Mouse (Mus musculus) liver, embryonic 11.5 days (tissue): ENCODE results near the gene Dlg2. TPM values are rescaled to one million over a fixed set of nuclear protein-coding genes. Genes with fewer than 3 reads are reported as not detected.

Experiments
- ATAC-seq: fragments of 200-750 bp; cut with Nextera tagmentation; replicated peaks from 2 replicates; pipeline ENCODE4 v1.8.0; 2017; ENCODE audit warnings: moderate number of reproducible peaks, mild to moderate bottlenecking, moderate TSS enrichment, moderate library complexity; ENCODE audit not compliant: low FRiP score
- DNase-seq: peaks from one replicate; pipeline ENCODE4 v3.0.0-alpha.2; 2017; ENCODE audit warnings: low spot score
- H3K27ac ChIP-seq: fragments of 300-500 bp; sonication (generic); 2 replicates; pipeline ENCODE4 v1.5.1; 2014; ENCODE audit warnings: mild to moderate bottlenecking, low read depth, low read length, control low read depth
- H3K27me3 ChIP-seq: fragments of 300-500 bp; sonication (generic); replicated peaks from 2 replicates; pipeline ENCODE4 v1.6.1; 2014; ENCODE audit warnings: low read length, mixed read lengths; ENCODE audit not compliant: control insufficient read depth, insufficient read depth
- H3K36me3 ChIP-seq: fragments of 300-500 bp; sonication (generic); 2 replicates; pipeline ENCODE4 v1.6.1; 2014; ENCODE audit warnings: mild to moderate bottlenecking, low read length, moderate library complexity, mixed read lengths; ENCODE audit not compliant: control insufficient read depth, insufficient read depth
- H3K4me1 ChIP-seq: fragments of 300-500 bp; sonication (generic); replicated peaks from 2 replicates; pipeline ENCODE4 v1.6.1; 2014; ENCODE audit warnings: low read length, mixed read lengths; ENCODE audit not compliant: control insufficient read depth, insufficient read depth
- H3K4me2 ChIP-seq: fragments of 300-500 bp; sonication (generic); 2 replicates; pipeline ENCODE4 v1.6.1; 2014; ENCODE audit warnings: mild to moderate bottlenecking, control low read depth, moderate library complexity
- H3K4me3 ChIP-seq: fragments of 300-500 bp; sonication (generic); 2 replicates; pipeline ENCODE4 v1.5.1; 2014; ENCODE audit warnings: low read depth, low read length, control low read depth
- H3K9ac ChIP-seq: fragments of 300-500 bp; sonication (generic); 2 replicates; pipeline ENCODE4 v1.6.1; 2014; ENCODE audit warnings: low read depth, low read length, control low read depth
- H3K9me3 ChIP-seq: fragments of 300-500 bp; sonication (generic); 2 replicates; pipeline ENCODE4 v1.6.1; 2016; ENCODE audit warnings: low read length, inconsistent platforms, mixed read lengths; ENCODE audit not compliant: control insufficient read depth
- WGBS: fragments of 180-500 bp; shearing (Covaris S2); extraction: QIAGEN DNeasy Blood & Tissue Kit; methylation state at CpG from one replicate; pipeline ENCODE4 v1.1.7; 2014; 5-methylcytosine and 5-hydroxymethylcytosine counted together
- polyA plus RNA-seq: library from polyadenylated mRNA; unstranded; fragments of >200 nt; fragmentation: Nextera tagmentation; extraction: Ambion mirVana; gene quantifications from 2 replicates; pipeline ENCODE4 v1.2.1, GENCODE M21; 2014

Dlg2 gene
- polyA plus RNA-seq, 1 experiment from 2014 or later = 0.96 TPM

DNA sequence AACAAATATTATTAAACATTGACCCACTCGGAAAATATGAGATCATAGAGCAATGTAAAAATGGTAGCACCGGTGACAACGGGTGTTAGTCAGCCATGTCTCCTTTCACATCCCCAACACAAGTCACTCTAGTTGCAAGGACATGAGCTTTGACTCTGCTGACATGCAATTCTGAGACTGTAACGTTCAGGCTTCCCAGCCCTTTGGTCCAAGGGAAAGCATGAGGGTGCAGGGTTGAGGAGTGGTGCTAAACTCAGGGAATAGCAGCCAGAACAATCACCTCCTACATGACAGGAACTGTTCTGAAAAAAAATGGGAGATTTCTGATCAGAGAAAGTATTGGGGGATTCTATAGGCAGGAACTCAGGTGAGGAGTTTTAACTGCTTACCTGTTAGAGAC, 1781.7 kb downstream of the Dlg2 start:
- no peak for ATAC-seq
- Histone ChIP-seq H3K9ac (no peak overlapping the region), H3K27ac (no peak overlapping the region), H3K4me2 (no peak overlapping the region), H3K9me3 (no peaks in the 10 kb centered on the region), H3K4me1 (no peaks in the 10 kb centered on the region), H3K27me3 (no peaks in the 10 kb centered on the region), H3K36me3 (no peaks in the 10 kb centered on the region), H3K4me3 (no peak overlapping the region)
- DNase-seq = no peak
- 79% methylated on average over 4 of the region's 4 CpGs for WGBS

DNA sequence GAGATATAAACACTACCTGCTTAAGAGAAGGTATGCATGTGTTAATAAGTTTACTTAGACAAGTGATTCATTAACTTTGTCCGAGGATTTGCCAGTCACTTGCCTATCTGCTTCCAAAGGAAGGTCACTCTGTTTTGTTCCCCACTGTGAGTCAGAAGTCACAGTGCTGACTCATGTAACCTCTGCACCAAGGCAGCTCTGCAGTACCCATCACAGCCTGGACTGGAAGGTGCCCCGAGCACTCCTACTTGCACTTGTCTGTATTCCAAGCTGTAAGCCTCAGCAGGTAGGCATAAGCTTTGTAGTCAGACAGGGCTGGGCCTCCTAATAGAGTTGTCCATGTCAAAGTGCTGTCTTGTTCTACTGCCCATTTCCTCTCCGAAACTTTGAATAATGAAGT, 1782.2 kb downstream of the Dlg2 start:
- no peak for DNase-seq
- no peak overlapping the region for H3K4me2 ChIP-seq
- H3K27ac ChIP-seq = no peak overlapping the region
- WGBS = 64% methylated on average over 3 of the region's 3 CpGs
- no peaks in the 10 kb centered on the region for H3K4me1 ChIP-seq
- no peaks in the 10 kb centered on the region for H3K36me3 ChIP-seq
- H3K9me3 ChIP-seq = no peaks in the 10 kb centered on the region
- H3K9ac ChIP-seq = no peak overlapping the region
- H3K4me3 ChIP-seq = no peak overlapping the region
- ATAC-seq = no peak
- no peaks in the 10 kb centered on the region for H3K27me3 ChIP-seq

DNA sequence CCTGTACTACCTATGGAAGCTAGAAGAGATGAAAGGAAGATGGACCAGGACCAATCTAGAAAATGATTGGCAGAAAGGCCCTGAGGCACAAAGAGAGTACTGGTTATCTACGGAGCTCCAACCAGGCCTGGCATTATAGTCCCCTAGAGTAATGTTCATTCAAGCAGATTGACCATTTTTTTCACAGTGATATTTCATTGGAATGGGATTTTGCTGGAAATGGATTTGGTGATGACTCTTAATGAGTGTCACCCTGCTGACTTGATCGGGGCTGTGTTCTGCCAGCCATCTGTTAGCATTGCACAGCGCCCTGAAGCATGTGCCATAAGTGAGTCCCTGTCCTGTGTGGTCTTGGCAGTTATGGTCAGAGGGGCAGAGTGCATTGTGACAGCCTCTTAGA, 1787.9 kb downstream of the Dlg2 start:
- no peak for DNase-seq
- WGBS = 85% methylated on average over 3 of the region's 3 CpGs

DNA sequence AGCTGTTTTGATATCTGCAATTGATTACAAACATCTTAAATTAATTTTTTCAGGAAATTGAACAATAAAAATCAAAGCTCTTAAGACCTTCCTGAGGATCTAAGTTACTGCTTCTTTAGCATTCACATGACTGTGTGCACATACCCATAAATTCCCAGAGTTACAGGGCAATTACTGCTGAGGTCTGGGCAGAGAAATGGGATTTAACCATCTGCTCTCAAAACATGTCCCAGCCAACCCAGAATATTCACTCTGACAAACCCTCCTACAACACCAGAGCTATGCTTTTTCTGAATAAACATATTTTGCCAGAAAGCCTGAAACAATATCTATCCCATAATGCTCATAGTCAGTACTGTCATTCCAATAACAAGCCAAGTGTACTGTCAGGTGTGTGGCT, 1788.5 kb downstream of the Dlg2 start:
- Histone ChIP-seq H3K9ac (no peak overlapping the region), H3K27me3 (no peaks in the 10 kb centered on the region), H3K4me1 (no peaks in the 10 kb centered on the region), H3K27ac (no peak overlapping the region), H3K36me3 (no peaks in the 10 kb centered on the region), H3K9me3 (no peaks in the 10 kb centered on the region), H3K4me3 (no peak overlapping the region), H3K4me2 (no peak overlapping the region)
- DNase-seq = no peak
- ATAC-seq = no peak

More for the DNA sequence above, 1787.9 kb downstream of the Dlg2 start:
- H3K4me3 ChIP-seq = no peak overlapping the region
- H3K4me1 ChIP-seq = no peaks in the 10 kb centered on the region
- H3K9ac ChIP-seq = no peak overlapping the region
- H3K36me3 ChIP-seq = no peaks in the 10 kb centered on the region
- ATAC-seq = no peak
- no peak overlapping the region for H3K4me2 ChIP-seq
- H3K27me3 ChIP-seq = no peaks in the 10 kb centered on the region
- H3K27ac ChIP-seq = no peak overlapping the region
- H3K9me3 ChIP-seq = no peaks in the 10 kb centered on the region

DNA sequence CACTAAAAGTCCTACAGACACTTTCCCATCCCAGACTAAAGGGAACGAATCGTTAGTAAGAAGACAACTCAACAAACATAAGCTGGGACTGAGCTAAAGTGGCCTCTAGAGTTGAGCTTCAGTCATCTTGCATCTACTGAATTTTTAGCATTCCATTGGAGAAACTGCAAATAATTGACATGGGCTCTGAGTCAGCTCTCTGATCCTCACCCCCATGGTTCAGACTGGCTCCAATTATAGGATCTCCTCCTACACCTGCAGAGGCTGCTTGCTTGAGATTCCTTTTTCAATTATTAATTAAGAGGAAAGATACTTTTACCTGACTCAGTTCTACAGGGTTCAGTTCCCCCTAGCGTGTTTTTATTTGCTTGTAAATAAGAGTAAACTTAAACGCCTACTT, 1798.9 kb downstream of the Dlg2 start:
- DNase-seq (no peak), ATAC-seq (no peak)
- Histone ChIP-seq H3K9me3 (no peaks in the 10 kb centered on the region), H3K27me3 (no peaks in the 10 kb centered on the region), H3K4me3 (no peak overlapping the region), H3K9ac (no peak overlapping the region), H3K27ac (no peak overlapping the region), H3K36me3 (no peaks in the 10 kb centered on the region), H3K4me2 (no peak overlapping the region), H3K4me1 (no peaks in the 10 kb centered on the region)
- WGBS = 78% methylated on average over 4 of the region's 4 CpGs

DNA sequence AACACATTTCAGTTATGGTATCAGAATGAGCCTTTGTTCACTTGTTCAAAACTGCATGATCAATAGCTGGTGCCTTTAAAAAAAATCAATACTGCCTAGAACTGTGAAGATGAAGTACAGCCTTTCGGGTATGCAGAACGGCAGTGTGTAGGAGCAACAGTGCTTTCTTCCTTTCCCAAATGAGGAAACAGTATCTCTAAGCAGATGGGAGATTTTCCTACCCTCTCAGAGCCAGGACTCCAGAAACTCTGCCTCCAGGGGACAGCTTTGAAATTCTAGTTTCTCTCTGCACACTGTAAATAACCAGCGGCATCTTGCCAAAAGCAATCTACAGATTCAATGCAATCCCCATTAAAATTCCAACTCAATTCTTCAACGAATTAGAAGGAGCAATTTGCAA, 1801.2 kb downstream of the Dlg2 start:
- Histone ChIP-seq H3K4me1 (no peaks in the 10 kb centered on the region), H3K36me3 (no peaks in the 10 kb centered on the region), H3K4me3 (no peak overlapping the region), H3K9me3 (no peaks in the 10 kb centered on the region), H3K27ac (no peak overlapping the region), H3K27me3 (no peaks in the 10 kb centered on the region), H3K4me2 (no peak overlapping the region), H3K9ac (no peak overlapping the region)
- ATAC-seq (no peak), DNase-seq (no peak)
- 62% methylated on average over 4 of the region's 4 CpGs for WGBS

DNA sequence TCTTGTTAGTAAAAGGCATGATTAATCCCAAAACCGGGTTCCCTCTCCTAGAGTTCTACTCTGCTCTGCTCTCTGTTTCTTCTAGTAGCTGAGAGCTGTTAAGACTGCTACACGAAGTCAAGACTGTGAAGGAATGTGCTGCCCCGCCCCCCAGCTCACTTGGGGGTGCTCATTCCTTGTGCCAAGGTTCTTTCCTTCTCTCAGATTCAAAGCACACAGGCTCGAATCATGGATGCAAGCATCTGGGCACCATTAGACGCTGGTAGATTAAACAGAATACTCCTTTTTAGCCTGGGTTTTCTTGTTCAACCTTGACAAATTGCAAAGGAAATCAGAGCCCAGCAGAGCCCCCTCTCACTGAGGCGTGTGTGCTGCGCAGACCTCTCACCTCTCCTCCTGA, 1804.5 kb downstream of the Dlg2 start:
- Histone ChIP-seq H3K9ac (no peak overlapping the region), H3K4me1 (no peaks in the 10 kb centered on the region), H3K9me3 (no peaks in the 10 kb centered on the region), H3K36me3 (no peaks in the 10 kb centered on the region), H3K27ac (no peak overlapping the region), H3K4me2 (no peak overlapping the region), H3K27me3 (no peaks in the 10 kb centered on the region), H3K4me3 (no peak overlapping the region)
- DNase-seq (no peak), ATAC-seq (no peak)
- WGBS = 23% methylated on average over 7 of the region's 7 CpGs

DNA sequence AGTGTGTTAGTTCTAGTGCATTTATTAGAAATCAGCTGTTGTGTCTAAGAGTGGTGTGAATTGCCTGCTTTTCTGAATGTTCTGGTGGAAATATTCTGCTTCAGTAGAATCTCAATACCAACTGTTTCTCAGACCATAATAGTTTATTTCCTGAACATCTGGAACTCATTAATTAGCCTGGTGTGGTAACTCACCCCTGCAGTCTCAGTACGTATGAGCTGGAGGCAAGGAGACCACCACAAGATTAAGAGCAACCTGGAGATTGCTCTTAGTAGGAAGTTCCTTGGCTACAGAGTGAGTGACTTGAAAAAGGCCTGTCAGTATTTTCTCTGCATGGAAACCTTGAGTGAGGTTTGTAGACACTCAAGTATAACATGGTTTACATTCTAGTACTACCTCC, 1810.6 kb downstream of the Dlg2 start:
- Histone ChIP-seq H3K27ac (no peak overlapping the region), H3K36me3 (no peaks in the 10 kb centered on the region), H3K4me3 (no peak overlapping the region), H3K4me2 (no peak overlapping the region), H3K9me3 (no peaks in the 10 kb centered on the region), H3K9ac (no peak overlapping the region), H3K4me1 (no peaks in the 10 kb centered on the region), H3K27me3 (no peaks in the 10 kb centered on the region)
- DNase-seq = no peak
- no peak for ATAC-seq
- 37% methylated on average over 1 of the region's 1 CpGs for WGBS

DNA sequence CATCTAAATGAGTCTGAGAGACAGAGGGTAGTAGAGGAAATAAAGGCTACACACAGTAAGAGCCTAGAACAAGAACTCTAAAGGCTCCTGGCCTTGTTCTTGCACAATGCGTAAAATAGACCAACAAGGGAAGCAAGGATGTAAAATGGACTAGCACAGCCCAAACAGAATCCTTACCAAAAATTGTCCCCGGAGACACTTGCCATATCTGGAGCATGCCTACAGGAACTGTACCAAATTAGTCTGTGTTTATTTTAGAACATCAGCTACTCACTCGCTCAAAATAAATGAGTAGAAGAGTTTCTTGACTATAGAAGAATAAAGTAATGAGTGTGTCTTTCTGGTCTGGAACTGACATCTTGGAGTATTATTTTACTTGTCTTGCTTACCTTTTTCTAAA, 1812.3 kb downstream of the Dlg2 start:
- Histone ChIP-seq H3K36me3 (no peaks in the 10 kb centered on the region), H3K4me1 (no peaks in the 10 kb centered on the region), H3K9me3 (no peaks in the 10 kb centered on the region), H3K9ac (no peak overlapping the region), H3K27me3 (no peaks in the 10 kb centered on the region), H3K4me2 (no peak overlapping the region), H3K4me3 (no peak overlapping the region), H3K27ac (no peak overlapping the region)
- DNase-seq (no peak), ATAC-seq (no peak)
- WGBS = 85% methylated on average over 3 of the region's 3 CpGs
